Mouse (Mus musculus) liver, embryonic 15.5 days (tissue): Measurements from ENCODE around the gene Fgfr1op2. TPM values are rescaled to one million over a fixed set of nuclear protein-coding genes. Genes with fewer than 3 reads are reported as not detected.

Source experiments
- ATAC-seq: fragments of 200-750 bp; cut with Nextera tagmentation; 2 replicates; pipeline ENCODE4 v1.8.0; 2017; ENCODE audit warnings: moderate number of reproducible peaks, mild to moderate bottlenecking, moderate library complexity; ENCODE audit not compliant: insufficient read depth
- H3K27ac ChIP-seq: fragments of 300-500 bp; sonication (generic); replicated peaks from 2 replicates; pipeline ENCODE4 v1.5.1; 2015; ENCODE audit warnings: mild to moderate bottlenecking, inconsistent platforms
- H3K27me3 ChIP-seq: fragments of 300-500 bp; sonication (generic); 2 replicates; pipeline ENCODE4 v1.6.1; 2015; ENCODE audit warnings: mild to moderate bottlenecking, inconsistent platforms
- H3K36me3 ChIP-seq: fragments of 300-500 bp; sonication (generic); replicated peaks from 2 replicates; pipeline ENCODE4 v1.6.1; 2015; ENCODE audit warnings: moderate library complexity, mild to moderate bottlenecking, inconsistent platforms
- H3K4me1 ChIP-seq: fragments of 300-500 bp; sonication (generic); replicated peaks from 2 replicates; pipeline ENCODE4 v1.6.1; 2015; ENCODE audit warnings: inconsistent platforms
- H3K4me2 ChIP-seq: fragments of 300-500 bp; sonication (generic); 2 replicates; pipeline ENCODE4 v1.6.1; 2015; ENCODE audit warnings: moderate library complexity, mild to moderate bottlenecking, inconsistent platforms
- H3K4me3 ChIP-seq: fragments of 300-500 bp; sonication (generic); replicated peaks from 2 replicates; pipeline ENCODE4 v1.5.1; 2015; ENCODE audit warnings: mild to moderate bottlenecking, inconsistent platforms
- H3K9ac ChIP-seq: fragments of 300-500 bp; sonication (generic); 2 replicates; pipeline ENCODE4 v1.6.1; 2015; ENCODE audit warnings: moderate library complexity, mild to moderate bottlenecking, inconsistent platforms
- H3K9me3 ChIP-seq: fragments of 300-500 bp; sonication (generic); replicated peaks from 2 replicates; pipeline ENCODE4 v1.6.1; 2016; ENCODE audit warnings: inconsistent platforms
- WGBS: fragments of 180-500 bp; shearing (Covaris S2); methylation state at CpG from one replicate; pipeline ENCODE4 v1.1.7; 2015; ENCODE audit warnings: mixed read lengths; ENCODE audit not compliant: insufficient replicate concordance; 5-methylcytosine and 5-hydroxymethylcytosine counted together
- polyA plus RNA-seq: library from polyadenylated mRNA; unstranded; fragments of >200 nt; fragmentation: Nextera tagmentation; extraction: Ambion mirVana; gene quantifications from 2 replicates; pipeline ENCODE4 v1.2.1, GENCODE M21; 2015

Gene Fgfr1op2
- polyA plus RNA-seq, 1 experiment from 2014 or later = 83.4 TPM

DNA sequence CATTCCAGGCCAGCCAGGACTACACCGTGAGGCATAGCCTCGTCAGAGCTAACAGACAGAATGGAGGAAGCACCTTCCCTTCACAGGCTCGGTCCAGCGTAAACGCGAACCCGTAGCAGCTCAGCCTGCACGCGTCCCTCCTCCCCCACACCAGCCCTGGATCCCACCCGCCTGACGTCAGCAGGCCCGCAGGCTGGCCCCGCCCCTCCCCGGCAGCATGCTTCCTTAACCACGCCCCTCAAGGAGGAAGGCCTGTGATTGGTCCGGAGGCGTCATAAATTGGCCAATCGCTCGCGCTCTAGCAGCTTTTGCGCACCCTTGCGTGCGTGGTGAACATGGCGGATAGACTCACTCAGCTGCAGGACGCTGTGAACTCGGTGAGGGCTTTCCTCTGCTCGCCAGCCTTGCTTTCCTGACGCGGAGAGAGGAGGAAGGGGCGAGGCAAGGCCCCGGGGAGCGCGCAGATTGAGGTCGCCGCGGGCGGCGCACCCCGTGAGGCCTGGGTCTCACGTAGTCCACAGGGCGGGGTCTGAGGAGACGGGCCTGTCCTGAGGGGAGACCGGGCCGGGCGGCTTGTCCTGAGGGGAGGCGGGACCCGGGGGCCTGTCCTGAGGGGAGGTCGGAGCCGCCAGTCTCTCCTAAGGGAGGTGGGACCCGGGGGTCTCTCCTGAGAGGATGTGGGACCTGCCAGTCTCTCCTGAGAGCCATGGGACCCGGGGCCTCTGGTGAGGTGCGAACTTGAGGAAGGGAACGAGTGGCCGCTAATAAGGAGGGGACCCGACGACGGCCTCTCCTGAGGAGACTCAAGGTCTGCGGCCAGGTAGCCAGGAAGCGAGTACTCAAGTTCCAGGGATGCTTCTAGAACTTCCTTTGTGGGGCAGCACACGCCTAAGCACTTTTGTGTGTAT, 65.5 kb downstream of the Fgfr1op2 start, which contains the start of the genes Med21 and Tm7sf3:
TSS of gene Med21 (plus strand) at position 272 of the 908 bp plus-strand sequence.
TSS of gene Tm7sf3 (minus strand) at position 549 of the 908 bp plus-strand sequence.
- H3K4me3 ChIP-seq = peak within 1 kb of the TSS; percentile 80
- no peaks in the 10 kb centered on the region for H3K36me3 ChIP-seq
- H3K27me3 ChIP-seq = no peaks in the 10 kb centered on the region
- peak within 1 kb of the TSS; percentile 88 for H3K4me2 ChIP-seq
- peak within 1 kb of the TSS; percentile 87 for H3K9ac ChIP-seq
- WGBS = under 1% methylated on average over 60 of the region's 60 CpGs
- no peaks in the 10 kb centered on the region for H3K9me3 ChIP-seq
- peak; percentile 92 for ATAC-seq
- H3K27ac ChIP-seq = peak within 1 kb of the TSS; percentile 88
- peaks cover 38% of the 10 kb centered on the region for H3K4me1 ChIP-seq

DNA sequence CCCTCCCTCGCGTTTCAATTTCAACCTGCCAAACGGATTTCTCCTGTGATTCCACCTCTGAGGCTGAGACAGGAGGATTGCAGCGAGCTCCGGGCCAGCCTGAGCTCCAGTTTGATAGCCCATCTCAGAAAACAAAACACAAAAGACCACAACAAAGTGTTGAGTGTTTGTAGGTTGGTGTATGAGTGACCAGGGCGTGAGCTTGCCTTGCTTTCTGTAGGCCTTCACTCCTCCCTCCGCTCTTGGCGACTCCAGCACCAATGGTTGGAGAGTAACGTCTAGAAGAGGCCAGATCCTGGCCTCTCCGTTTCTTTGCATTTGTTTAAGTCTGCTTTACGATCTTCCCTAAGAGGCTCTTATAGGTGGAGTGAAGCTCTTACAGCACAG, 66.2 kb downstream of the Fgfr1op2 start:
- 7% methylated on average over 11 of the region's 11 CpGs for WGBS
- Histone ChIP-seq H3K4me1 (peaks cover 38% of the 10 kb centered on the region), H3K4me3 (peak overlapping the region; percentile 80), H3K27me3 (no peaks in the 10 kb centered on the region), H3K4me2 (peak overlapping the region; percentile 88), H3K36me3 (no peaks in the 10 kb centered on the region), H3K27ac (peak overlapping the region; percentile 88), H3K9me3 (no peaks in the 10 kb centered on the region), H3K9ac (peak overlapping the region; percentile 87)
- peak; percentile 13; the same call in 1 of the 2 replicates for ATAC-seq

Other genes with a start within 250 kb of the Fgfr1op2 start
- 4.2 and 5.4 TPM in 2 replicates for gene Itpr2, start 75.0 kb upstream of the Fgfr1op2 start, polyA plus RNA-seq
- 29.4 and 30.3 TPM in 2 replicates for gene Ints13, start 632 bp downstream of the Fgfr1op2 start, polyA plus RNA-seq
- gene Med21, start 65.3 kb downstream of the Fgfr1op2 start, polyA plus RNA-seq = 57.6 and 59.1 TPM in 2 replicates
- gene Tm7sf3, start 65.6 kb downstream of the Fgfr1op2 start, polyA plus RNA-seq = 24.3 and 25.2 TPM in 2 replicates
- gene Stk38l, start 147.8 kb downstream of the Fgfr1op2 start, polyA plus RNA-seq = 3.8 and 4.5 TPM in 2 replicates
- gene Arntl2, start 218.9 kb downstream of the Fgfr1op2 start, polyA plus RNA-seq = 0.43 and 0.70 TPM in 2 replicates